Mouse (Mus musculus): ENCODE data around the gene Zfp609. TPM values are rescaled to one million over a fixed set of nuclear protein-coding genes. Genes with fewer than 3 reads are reported as not detected.

The Zfp609 gene
- polyA plus RNA-seq, 1 experiment from 2014 or later = 6.4 TPM

- no peak for ATAC-seq (ENCODE audit: insufficient read depth, low FRiP score, low read depth)
- Histone ChIP-seq H3K9ac (no peak overlapping the region), H3K27me3 (replicated peaks) (no peaks in the 10 kb centered on the region), H3K27ac (no peak overlapping the region), H3K4me3 (replicated peaks) (no peak overlapping the region), H3K4me2 (no peak overlapping the region), H3K36me3 (no peaks in the 10 kb centered on the region), H3K9me3 (no peaks in the 10 kb centered on the region), H3K4me1 (no peaks in the 10 kb centered on the region)
- 90% methylated on average over 7 of the region's 7 CpGs for WGBS
These were observed 71.5 kb downstream of the Zfp609 start for GRCm38 (mm10) chr9:65755673-65756375.

GRCm38 (mm10) chr9:65755164-65755563 is 72.2 kb downstream of the Zfp609 start:
- Histone ChIP-seq H3K9me3 (no peaks in the 10 kb centered on the region), H3K4me3 (replicated peaks) (no peak overlapping the region), H3K9ac (no peak overlapping the region), H3K27me3 (replicated peaks) (no peaks in the 10 kb centered on the region), H3K4me2 (no peak overlapping the region), H3K27ac (no peak overlapping the region), H3K4me1 (no peaks in the 10 kb centered on the region), H3K36me3 (no peaks in the 10 kb centered on the region)
- no peak for ATAC-seq (ENCODE audit: insufficient read depth, low FRiP score, low read depth)
- 87% methylated on average over 1 of the region's 1 CpGs for WGBS

GRCm38 (mm10) chr9:65752632-65753031 is 74.7 kb downstream of the Zfp609 start:
- Histone ChIP-seq H3K4me1 (no peaks in the 10 kb centered on the region), H3K4me2 (no peak overlapping the region), H3K4me3 (replicated peaks) (no peak overlapping the region), H3K27ac (no peak overlapping the region), H3K36me3 (no peaks in the 10 kb centered on the region), H3K9ac (no peak overlapping the region), H3K27me3 (replicated peaks) (no peaks in the 10 kb centered on the region), H3K9me3 (no peaks in the 10 kb centered on the region)
- 93% methylated on average over 3 of the region's 3 CpGs for WGBS
- ATAC-seq (ENCODE audit: insufficient read depth, low FRiP score, low read depth) = no peak

DNA sequence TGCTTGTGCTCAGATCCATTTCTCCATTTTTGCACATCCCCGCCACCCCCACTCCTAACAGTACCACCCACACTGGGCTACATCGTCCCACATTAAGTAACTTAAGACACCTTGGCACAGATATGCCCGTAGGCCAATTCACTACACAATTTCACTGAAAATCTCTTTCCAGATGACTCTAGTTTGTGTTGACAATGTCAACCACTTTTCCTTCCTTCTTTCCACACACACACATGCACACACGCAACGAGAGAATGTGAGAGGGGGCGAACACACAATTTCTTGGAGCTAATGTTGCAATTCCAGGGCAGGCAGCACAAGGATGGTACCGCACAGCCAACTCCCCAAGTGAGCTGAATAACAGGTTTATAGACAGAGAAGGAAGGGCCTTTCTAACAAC is 75.5 kb downstream of the Zfp609 start:
- WGBS = 91% methylated on average over 7 of the region's 7 CpGs
- H3K27ac ChIP-seq = no peak overlapping the region
- H3K4me2 ChIP-seq = no peak overlapping the region
- ATAC-seq (ENCODE audit: insufficient read depth, low FRiP score, low read depth) = no peak
- no peaks in the 10 kb centered on the region for H3K4me1 ChIP-seq
- H3K27me3 ChIP-seq (replicated peaks) = no peaks in the 10 kb centered on the region
- H3K9ac ChIP-seq = no peak overlapping the region
- no peaks in the 10 kb centered on the region for H3K36me3 ChIP-seq
- H3K9me3 ChIP-seq = no peaks in the 10 kb centered on the region
- no peak overlapping the region for H3K4me3 ChIP-seq (replicated peaks)

DNA sequence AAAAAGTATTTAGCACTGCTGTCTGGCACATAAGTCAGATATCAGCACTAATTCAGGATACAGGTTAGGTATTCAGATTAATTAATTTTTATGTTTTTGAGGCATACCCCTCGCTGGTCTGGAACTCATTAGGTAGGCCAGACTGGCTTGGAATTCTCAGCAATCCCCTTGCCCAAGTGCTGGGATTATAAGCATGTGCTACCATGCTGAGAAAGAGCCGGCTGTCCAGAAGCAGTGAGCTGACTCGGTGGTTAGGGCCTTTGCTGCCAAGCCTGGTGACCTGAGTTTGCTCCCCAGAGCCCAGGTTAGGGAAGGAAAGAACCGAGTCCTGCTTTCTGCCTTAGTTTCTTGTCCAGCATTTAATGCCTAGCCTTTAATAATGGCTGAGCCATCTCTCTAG is 79.3 kb downstream of the Zfp609 start:
- no peak overlapping the region for H3K4me3 ChIP-seq (replicated peaks)
- H3K4me1 ChIP-seq = peaks cover 18% of the 10 kb centered on the region
- no peak overlapping the region for H3K4me2 ChIP-seq
- ATAC-seq (ENCODE audit: insufficient read depth, low FRiP score, low read depth) = no peak
- no peaks in the 10 kb centered on the region for H3K27me3 ChIP-seq (replicated peaks)
- H3K9ac ChIP-seq = no peak overlapping the region
- H3K27ac ChIP-seq = no peak overlapping the region
- H3K9me3 ChIP-seq = no peaks in the 10 kb centered on the region
- H3K36me3 ChIP-seq = no peaks in the 10 kb centered on the region
- WGBS = 67% methylated on average over 4 of the region's 4 CpGs

- no peaks in the 10 kb centered on the region for H3K27me3 ChIP-seq (replicated peaks)
- H3K9ac ChIP-seq = no peak overlapping the region
- H3K27ac ChIP-seq = no peak overlapping the region
- 75% methylated on average over 2 of the region's 2 CpGs for WGBS
- no peak for ATAC-seq (ENCODE audit: insufficient read depth, low FRiP score, low read depth)
- H3K4me1 ChIP-seq = peaks cover 18% of the 10 kb centered on the region
- no peaks in the 10 kb centered on the region for H3K36me3 ChIP-seq
- no peaks in the 10 kb centered on the region for H3K9me3 ChIP-seq
- no peak overlapping the region for H3K4me2 ChIP-seq
- no peak overlapping the region for H3K4me3 ChIP-seq (replicated peaks)
These were observed 80.9 kb downstream of the Zfp609 start for GRCm38 (mm10) chr9:65746479-65746878.

DNA sequence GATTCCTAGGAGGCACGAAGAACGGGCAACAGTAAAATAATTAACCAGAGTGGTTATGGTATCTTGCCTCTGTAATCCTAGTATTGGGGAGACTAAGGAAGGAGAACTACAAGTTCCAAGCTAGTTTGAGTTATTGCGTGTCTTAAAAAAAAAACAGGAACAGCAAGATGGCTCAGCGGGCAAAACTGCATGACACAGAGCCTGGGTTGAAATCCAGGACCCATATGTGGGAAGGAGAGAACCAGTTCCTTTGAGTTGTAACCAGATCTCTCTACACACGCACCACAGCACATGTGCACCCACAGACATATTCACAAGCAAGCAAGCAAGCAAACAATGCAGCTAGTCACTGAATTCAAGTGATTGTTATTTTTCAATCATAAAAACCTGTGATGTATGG is 81.9 kb downstream of the Zfp609 start:
- no peak for ATAC-seq (ENCODE audit: insufficient read depth, low FRiP score, low read depth)
- WGBS = 69% methylated on average over 5 of the region's 5 CpGs

GRCm38 (mm10) chr9:65744171-65745082 is 82.9 kb downstream of the Zfp609 start:
- Histone ChIP-seq H3K9ac (no peak overlapping the region), H3K27ac (peak overlapping the region; percentile 55), H3K27me3 (replicated peaks) (no peaks in the 10 kb centered on the region), H3K4me3 (replicated peaks) (no peak overlapping the region), H3K9me3 (no peaks in the 10 kb centered on the region), H3K36me3 (no peaks in the 10 kb centered on the region), H3K4me1 (peaks cover 18% of the 10 kb centered on the region), H3K4me2 (no peak overlapping the region)
- peak; percentile 58; the same call in 1 of the 2 replicates for ATAC-seq (ENCODE audit: insufficient read depth, low FRiP score, low read depth)
- 33% methylated on average over 4 of the region's 4 CpGs for WGBS

More for the DNA sequence above, 81.9 kb downstream of the Zfp609 start:
- Histone ChIP-seq H3K4me3 (replicated peaks) (no peak overlapping the region), H3K4me2 (no peak overlapping the region), H3K9me3 (no peaks in the 10 kb centered on the region), H3K27me3 (replicated peaks) (no peaks in the 10 kb centered on the region), H3K9ac (no peak overlapping the region), H3K27ac (0 out of 2 replicates have a peak overlapping the region, but pooled peaks have one; percentile 3), H3K4me1 (peaks cover 18% of the 10 kb centered on the region), H3K36me3 (no peaks in the 10 kb centered on the region)

- no peaks in the 10 kb centered on the region for H3K36me3 ChIP-seq
- H3K4me1 ChIP-seq = peaks cover 18% of the 10 kb centered on the region
- H3K9me3 ChIP-seq = no peaks in the 10 kb centered on the region
- no peaks in the 10 kb centered on the region for H3K27me3 ChIP-seq (replicated peaks)
- H3K27ac ChIP-seq = no peak overlapping the region
- no peak overlapping the region for H3K4me3 ChIP-seq (replicated peaks)
- no peak for ATAC-seq (ENCODE audit: insufficient read depth, low FRiP score, low read depth)
- H3K4me2 ChIP-seq = no peak overlapping the region
- H3K9ac ChIP-seq = no peak overlapping the region
These were observed 83.6 kb downstream of the Zfp609 start for GRCm38 (mm10) chr9:65743809-65744170.

- no peak overlapping the region for H3K9ac ChIP-seq
These were observed 84.0 kb downstream of the Zfp609 start for GRCm38 (mm10) chr9:65743322-65743721.

DNA sequence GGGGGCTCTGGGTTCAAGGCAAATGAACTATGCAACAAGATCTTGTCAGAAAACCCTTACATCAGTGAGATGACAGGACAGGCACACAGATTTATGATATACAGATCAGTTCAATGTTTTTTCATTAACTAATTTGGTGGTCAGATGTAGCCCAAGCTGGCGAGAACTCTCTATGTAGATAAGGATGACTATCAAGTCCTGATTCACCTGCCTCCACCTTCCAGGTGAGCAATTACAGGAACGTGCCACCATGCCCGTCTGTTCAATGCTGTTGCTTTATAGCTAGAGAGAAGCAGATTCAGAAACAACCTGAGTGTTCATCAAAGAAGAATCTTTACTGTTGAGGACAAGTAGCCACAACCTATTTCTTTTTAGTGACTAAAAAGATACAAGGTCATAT is 84.6 kb downstream of the Zfp609 start:
- Histone ChIP-seq H3K36me3 (no peaks in the 10 kb centered on the region), H3K27ac (no peak overlapping the region), H3K4me3 (replicated peaks) (no peak overlapping the region), H3K9ac (no peak overlapping the region), H3K4me1 (peaks cover 18% of the 10 kb centered on the region), H3K4me2 (no peak overlapping the region), H3K9me3 (no peaks in the 10 kb centered on the region), H3K27me3 (replicated peaks) (no peaks in the 10 kb centered on the region)
- ATAC-seq (ENCODE audit: insufficient read depth, low FRiP score, low read depth) = no peak
- 83% methylated on average over 3 of the region's 3 CpGs for WGBS

More at GRCm38 (mm10) chr9:65743322-65743721, 84.0 kb downstream of the Zfp609 start:
- Histone ChIP-seq H3K4me1 (peaks cover 18% of the 10 kb centered on the region), H3K9me3 (no peaks in the 10 kb centered on the region), H3K27ac (no peak overlapping the region), H3K36me3 (no peaks in the 10 kb centered on the region), H3K27me3 (replicated peaks) (no peaks in the 10 kb centered on the region), H3K4me3 (replicated peaks) (no peak overlapping the region), H3K4me2 (no peak overlapping the region)
- no peak for ATAC-seq (ENCODE audit: insufficient read depth, low FRiP score, low read depth)

GRCm38 (mm10) chr9:65741066-65741852 is 86.1 kb downstream of the Zfp609 start:
- no peak for ATAC-seq (ENCODE audit: insufficient read depth, low FRiP score, low read depth)
- WGBS = 86% methylated on average over 14 of the region's 14 CpGs
- H3K9ac ChIP-seq = no peak overlapping the region

More at GRCm38 (mm10) chr9:65741066-65741852, 86.1 kb downstream of the Zfp609 start:
- H3K27me3 ChIP-seq (replicated peaks) = no peaks in the 10 kb centered on the region
- H3K4me1 ChIP-seq = peaks cover 18% of the 10 kb centered on the region
- H3K4me3 ChIP-seq (replicated peaks) = no peak overlapping the region
- no peak overlapping the region for H3K4me2 ChIP-seq
- no peaks in the 10 kb centered on the region for H3K9me3 ChIP-seq
- no peaks in the 10 kb centered on the region for H3K36me3 ChIP-seq
- no peak overlapping the region for H3K27ac ChIP-seq
